Mouse (Mus musculus) adrenal gland, adult (tissue): ENCODE results near the gene Cd151.

ENCODE experiments used
- DNase-seq, 2 experiments: peaks; one replicate each; pipeline ENCODE4 v3.0.0; 2022 to 2023; ENCODE audit warnings: low spot score in 1 of 2; ENCODE audit not compliant: inconsistent age in 2 of 2

Gene Cd151

DNA sequence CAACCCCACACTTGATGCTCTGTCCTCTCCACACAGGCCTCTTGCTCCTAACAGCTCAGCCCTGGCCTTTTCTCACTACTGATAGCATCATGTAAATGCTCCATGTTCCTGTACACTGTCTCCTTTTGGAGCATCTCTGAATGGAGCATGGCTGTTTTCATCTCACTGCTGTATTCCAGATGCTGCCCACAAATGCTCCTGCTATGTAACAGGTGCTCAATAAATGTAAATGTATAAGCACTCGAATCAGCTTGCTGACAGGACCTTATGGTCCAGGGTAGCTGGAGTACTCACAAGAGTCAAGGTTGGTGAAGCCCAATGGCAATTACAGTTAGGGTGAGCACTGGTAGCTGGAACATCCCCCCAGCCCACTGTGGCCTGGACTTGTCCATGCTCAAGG lies 4.0 kb downstream of the Cd151 start:
- DNase-seq: peak in 1 of 2 experiments; percentile 51

DNA sequence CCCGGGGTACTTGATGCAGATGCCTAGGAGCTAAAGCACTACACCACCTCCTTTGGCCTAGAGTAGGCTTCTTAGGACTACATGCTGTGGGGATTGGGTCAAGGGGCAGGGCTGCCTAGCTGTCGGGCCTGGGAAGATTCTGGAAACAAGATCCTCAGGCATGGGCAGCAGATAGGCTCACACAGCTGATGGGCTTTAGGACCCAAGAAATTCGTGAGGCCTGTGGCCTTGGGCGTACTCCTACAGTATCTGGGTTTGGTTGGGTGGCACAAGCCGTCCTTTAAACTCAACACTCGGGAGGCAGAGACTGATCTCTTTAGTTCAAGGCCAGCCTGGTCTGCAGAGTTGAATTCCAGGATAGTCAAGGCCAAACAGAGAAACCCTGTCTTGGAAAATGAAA lies 5.0 kb downstream of the Cd151 start:
- peak; percentile 79 to 80 for DNase-seq

DNA sequence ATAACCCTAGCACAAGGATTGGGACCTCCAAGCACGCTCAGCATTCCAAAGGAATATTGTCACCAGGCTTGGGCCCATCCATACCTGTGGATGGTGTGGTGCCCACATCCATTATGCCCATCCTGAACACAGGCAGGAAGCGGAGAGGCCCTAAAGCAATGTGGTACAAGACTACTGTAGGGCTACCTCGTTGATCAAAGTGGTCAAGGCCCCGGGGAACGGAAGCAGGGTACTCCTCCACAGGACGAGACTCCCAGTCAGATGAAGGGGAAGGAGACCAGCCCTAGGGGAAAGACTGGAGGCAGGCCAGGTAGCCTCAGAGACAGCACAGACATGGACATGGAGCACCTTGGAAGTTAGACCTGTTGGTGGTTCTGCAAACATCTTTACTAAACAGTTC lies 5.6 kb downstream of the Cd151 start:
- peak in 1 of 2 experiments; percentile 64 for DNase-seq

DNA sequence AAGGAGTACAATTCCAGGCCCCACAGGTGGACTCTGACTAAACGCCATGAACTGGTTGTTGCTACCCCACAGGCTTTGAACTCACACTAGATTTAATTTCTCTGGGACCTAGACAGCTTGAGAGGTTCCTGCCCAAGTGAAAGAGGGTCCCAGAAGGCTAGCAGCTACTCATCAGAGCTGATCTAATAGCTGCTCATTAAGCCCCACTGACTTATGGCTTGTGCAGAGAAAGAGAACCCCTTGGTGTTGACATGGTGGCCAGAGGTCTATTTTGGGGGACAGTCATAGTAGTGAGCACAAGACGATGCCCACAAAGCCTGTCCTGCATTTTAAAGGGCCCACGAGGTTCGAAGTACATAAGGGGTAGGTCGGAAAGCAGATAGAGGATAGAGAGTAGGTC lies 7.0 kb downstream of the Cd151 start:
- no peak for DNase-seq

DNA sequence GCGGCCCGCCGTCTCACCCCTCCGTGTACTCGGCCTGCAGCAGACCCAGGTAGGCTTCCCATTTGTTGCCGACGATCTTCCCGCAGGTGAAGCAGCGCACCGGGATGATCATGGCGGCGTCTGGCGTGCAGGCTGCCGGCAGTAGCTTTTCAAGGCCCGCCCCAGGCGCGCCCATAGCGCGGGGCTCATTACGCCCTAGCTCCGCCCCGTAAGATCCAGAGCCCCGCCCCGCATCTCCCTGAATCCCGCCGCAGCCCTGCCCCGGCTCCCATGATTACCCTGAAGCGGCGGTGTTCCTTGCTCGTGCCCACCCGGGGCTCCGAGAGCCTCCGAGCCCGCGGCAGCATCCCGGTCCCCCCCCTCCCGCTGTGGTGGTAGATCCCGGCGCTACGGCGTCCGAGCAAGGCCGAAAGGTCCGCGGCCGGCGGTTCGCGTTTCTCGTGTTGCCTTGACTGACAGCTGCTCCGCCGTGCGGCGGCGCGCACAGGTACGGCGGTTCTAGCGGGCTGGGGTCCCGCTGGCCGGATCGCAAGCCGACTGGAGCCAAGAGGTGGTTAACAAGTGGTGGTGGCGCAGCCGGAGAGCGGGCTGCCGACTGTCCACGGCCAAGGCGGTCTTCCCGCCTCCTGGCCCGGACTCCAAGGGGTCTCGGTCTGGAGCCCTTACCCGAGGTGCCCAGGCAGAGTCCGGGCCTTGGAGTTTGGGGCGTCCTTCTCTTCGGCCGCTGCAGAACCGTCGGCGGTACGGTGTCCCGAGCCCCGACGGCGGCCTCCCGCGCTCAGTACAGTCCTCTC lies 8.0 kb downstream of the Cd151 start, which contains the start of the genes Polr2l and Tspan4:
TSS of gene Polr2l (minus strand) at position 122 of the 794 bp plus-strand sequence.
TSS of gene Tspan4 (plus strand) at position 230 of the 794 bp plus-strand sequence.
- peak; percentile 92 to 96 for DNase-seq

DNA sequence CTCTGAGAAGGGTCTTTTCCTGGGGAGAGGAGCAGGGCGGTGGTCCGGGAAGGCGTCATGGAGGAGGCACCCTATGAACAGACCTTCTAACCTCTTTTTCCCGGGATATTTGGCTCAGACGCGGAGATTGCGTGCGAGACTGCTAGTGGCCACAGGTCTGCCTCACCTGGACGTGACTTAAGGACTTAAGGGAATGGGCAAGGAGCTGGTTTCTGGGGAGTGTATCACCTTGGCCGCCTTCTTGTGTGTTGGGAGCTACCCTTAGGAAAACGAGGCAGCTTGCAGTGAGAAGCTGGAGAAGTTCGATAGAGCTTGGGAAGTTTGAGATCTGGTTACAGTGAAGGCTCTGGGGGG lies 8.6 kb downstream of the Cd151 start:
- no peak for DNase-seq

DNA sequence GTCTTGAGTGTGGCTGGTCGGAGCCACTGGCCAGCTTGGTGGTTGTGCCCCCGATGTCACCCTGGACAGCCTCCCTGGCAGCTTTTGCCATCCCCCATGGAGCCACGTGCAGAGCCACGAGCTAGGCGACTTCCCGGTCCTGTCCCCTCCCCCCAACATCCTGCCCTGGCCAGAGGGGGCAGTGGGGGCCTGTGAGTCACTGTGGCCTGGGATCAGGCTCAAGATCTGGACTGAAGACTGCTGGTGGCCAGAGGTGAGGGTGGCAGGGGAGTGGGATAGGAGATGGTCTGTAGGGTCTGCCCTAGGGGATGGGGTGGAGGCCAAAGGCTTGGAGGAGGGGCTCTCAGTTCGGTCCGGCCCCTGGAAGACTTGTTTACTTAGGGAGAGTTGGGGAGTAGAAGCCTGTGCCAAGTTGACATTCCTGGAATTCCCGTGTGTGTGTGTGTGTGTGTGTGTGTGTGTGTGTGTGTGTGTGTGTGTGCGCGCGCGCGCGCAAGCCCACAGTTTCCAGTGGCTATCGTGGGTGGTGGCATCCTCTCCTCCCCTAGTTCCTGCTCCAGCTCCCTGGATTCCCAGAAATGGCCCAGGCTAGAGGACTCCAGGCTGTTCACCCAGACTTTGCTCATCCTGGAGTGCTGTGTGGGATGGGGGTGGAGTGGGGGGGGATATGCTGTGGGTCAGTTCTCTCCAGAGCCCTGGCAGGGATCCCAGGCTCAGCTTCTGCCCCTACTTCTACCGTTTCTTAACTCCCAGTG lies 9.2 kb downstream of the Cd151 start:
- peak; percentile 96 to 98 for DNase-seq

DNA sequence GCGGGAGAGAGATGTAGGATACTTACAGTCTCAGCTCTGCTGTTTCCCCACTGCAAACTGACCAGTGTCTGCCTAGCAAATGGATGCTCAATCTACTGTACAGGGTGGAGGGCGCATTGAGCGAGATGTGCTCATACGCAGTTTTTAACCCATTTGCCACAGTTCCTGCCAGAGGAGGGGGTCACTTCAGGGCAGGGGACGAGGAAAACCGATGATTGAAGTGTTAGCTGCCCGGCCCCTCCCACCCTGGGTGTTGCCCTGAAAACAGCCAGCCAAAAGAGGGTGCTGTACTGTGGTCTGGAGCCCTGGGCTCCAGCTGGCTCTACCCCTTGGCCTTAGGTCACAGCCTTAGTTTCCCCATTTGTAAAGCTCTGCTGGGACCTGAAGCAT lies 9.8 kb downstream of the Cd151 start:
- DNase-seq: peak; percentile 62 to 85

DNA sequence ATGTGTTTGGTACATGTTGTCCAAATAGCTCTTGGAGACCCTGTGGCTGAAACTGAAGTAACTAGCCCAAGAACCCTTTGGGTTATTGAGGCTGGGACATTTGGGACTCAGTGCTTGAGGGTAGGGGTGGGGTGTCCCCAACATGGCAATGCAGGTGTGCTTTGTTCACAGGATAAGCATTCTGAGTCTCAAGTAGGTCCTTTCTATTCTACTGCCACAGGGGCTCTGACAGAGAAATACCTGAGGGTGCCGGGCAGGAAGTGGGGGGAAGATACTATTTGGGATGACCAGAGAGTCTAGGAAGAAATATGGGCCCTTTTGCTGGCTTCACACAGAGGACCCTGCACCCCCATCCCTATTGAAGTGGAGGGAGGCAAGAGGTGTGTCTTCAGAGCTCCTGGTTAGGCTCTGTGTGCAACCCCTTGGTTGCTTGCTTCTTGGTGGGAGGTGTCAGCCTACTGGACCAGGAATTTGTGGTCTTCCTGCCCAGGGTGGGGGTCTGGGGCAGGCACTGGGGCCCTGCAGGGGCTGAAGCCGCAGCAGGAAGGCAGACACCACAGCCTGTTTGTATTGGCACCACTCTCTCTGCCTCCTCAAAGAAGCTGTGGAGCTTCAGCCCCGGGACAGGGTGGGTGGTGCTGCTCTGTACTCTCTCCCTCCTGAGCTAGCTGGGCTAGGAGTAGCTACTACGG lies 10.5 kb downstream of the Cd151 start:
- no peak for DNase-seq

DNA sequence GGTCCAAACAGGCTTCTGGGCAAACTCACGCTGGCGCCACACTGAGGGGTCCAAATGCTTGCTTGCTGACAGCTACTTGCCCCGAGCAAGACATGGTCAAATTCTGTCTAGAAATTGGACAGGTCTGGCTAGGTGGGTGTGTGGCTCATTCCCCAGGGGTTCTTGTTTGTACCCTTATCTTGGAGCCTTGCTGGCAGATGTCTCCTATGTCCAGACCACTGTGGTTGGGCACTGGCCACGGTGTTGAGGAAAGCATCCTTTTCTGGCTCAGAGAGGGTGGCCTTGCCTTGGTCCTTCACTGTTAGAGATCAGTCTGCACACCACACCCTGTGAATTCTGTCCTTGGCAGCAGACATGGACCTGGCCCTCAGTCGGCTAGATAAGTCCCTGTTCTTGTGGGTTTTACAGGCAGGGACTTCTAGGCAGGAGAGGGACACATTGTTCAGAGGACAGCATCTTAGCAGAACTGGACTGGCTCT lies 11.1 kb downstream of the Cd151 start:
- DNase-seq: peak; percentile 78 to 82

DNA sequence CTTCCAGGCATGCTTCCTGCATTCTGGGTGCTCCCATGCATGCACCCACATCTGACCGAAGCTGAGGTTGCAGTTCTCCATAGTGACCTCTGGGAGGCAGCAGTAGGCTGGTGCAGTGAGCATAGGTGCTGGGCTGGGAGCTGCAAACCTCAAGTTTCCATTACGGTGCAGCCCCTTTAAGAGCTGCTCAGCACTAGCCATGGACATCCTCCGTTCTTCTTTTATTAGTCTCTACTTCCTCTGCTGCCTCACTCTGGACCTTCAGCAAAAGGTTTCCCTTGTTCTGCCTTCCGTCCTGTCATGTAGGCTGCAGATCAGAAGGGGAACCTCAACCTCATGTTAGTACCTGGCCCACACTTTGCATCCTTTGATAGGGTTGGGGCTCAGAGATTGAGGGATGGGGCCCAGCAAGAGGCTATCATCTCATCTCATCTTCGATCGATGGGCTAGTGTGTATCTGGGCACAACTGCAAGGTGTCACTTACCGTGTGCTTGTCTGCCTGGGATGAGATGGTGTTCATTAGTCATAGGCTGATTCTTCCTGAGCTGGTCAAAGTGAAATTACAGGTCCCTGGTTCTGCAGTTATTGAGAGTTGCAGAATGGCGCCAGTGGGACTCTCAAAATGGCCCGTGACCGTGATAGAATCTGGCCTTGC lies 13.8 kb downstream of the Cd151 start:
- DNase-seq: peak; percentile 73 to 91

DNA sequence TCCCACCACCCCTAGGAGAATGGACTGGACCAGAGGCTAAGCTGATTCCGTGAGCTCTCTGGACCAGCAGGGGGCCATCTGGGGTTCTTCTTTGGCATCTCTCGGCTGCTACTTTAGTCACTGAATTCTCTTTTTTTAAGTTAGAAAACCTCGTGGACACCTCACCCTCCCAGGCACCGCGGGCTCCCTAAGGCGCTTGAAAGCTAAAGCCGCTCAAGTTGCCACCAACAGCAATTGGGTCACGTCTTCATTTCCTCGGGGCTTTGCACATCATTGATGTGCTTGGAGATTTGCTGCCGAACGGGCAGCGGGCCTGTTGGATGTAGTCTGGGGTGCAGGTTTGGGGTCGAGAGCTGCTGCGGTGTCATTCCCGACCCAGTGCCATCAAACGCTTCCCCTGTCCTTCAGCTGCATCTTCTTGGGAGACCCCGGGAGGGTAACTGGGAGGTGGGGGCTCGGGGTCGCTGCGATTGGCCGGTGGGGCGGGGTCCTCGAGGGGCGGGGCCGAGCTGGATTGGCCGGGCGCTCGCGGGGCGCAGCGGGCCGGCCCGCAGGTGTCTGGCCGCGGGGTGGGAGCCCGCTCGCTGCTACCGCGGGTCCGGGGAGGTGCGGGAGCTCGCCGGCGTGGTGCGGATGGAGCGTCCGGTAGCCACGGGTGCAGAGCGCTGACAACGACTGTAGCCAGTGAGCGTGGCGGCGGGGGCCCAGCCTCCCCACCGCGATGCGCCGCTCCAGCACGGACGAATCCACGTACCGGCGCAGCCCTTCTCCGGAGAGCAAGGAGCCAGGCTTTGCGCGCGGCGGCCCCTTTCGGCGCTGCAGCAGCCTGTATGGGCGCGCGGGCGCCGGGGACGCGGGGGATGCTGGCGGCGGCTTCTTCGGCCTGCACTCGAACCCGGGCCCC lies 14.6 kb downstream of the Cd151 start:
- peak; percentile 60 to 85 for DNase-seq

DNA sequence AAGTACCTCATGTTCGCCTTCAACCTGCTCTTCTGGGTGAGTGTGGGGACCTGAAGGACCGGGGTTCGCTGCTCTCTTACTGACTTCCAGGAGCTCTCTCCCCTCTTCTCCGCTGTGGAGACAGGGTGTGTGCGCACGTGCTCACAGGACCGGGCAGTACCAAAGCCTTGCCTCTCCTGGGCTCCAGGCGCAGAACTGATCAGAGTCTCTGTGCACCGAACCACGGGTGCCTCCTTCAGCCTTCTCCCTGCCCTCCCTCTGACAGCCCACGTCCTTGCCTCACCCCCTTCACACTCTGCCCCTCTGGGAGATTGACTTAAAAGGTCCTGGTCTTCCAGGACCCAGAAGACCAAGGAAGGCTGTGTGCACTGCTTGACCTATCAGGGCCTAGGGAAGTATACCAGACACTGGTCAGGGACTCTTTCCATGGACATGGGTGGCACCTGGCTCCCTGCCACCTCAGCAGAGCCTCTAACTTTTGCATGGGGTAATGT lies 15.4 kb downstream of the Cd151 start:
- no peak for DNase-seq

DNA sequence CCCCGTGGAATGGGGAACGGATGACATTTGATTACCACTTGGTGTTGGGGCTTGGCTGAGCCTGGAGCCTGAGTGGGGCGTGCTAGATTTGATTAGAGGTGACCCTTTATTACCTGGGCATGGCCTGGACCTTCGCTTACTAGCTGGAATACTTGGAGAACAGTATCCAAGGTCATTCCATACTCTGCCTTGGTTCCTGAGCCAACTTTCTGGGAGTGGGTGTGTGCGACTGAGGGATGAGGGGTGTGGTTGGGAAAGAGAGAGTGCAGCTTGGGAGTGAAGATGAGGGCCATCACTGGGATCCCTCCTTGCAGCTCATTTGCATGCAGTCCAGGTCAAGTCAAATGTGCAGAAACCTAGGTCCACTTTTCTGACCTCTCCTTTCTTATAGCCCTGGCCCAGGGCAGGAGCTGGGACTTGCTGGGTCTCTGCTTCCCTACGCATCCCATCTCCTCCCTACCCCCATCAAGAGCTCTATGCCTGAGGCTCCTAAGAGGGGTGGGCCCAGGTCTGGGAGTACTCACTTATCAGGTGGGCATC lies 16.0 kb downstream of the Cd151 start:
- DNase-seq: no peak

DNA sequence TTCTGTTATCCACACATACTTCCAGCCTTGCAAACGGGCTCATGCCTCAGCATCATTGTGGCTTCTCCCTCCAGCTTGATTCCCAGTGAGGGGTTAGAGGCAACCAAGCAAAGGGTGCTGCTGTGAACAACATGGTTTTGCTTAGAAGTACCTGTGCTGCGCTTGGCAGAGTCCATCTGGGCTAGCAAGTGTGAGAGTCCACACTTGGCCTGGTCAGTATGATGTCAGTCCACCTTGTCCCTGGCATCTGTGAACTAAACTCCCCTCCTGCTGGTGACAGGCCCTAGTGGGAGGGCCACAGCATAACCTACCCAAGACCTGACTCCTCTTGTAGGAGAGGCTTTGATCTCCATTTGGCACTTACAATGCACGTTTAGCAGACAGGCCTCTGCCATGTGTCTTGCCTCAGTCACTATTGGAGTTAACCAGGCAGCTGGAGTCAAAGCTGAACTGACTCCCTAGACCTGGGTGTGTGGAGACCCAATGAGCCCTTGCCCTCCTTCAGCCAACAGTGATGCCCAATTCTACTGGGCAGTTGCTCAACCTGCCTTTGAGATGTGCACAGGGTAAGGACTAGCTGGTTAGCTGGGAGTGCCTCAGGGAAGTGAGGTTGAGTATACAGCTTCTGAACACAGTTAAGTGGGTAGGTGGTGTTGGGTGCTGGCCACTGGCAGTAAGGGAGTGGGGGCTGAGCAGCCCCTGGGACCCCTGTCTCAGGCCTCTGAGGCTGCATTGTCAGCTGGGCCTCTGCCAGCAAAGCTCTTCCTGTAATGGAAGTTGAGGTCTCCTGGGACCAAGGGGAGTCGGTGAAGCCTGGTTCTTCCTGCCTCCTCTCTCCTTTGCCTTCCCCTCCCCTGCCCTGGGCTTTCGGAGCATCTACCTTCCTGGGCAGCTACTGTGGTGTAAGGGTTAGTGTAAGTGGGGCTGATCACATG lies 17.3 kb downstream of the Cd151 start:
- no peak for DNase-seq

DNA sequence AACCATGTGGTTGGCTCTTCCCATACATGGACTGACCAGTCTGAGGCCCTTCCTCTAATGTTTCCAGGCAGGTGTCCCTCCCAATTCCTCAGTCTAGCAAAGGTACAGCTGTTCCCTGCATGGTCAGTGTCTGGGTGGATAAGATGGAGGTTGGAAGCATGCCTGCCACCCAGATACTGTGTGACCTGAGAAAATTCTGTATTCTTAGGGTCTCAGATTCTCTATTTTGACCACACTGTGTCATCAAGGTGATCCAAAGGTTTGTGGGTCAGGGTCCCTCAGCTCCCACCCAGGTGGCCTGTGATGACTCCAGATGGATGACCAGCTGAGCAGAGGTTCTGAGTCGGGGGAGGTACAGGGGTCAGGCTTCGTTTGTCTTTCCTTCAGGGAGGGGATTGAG lies 18.0 kb downstream of the Cd151 start:
- no peak for DNase-seq

DNA sequence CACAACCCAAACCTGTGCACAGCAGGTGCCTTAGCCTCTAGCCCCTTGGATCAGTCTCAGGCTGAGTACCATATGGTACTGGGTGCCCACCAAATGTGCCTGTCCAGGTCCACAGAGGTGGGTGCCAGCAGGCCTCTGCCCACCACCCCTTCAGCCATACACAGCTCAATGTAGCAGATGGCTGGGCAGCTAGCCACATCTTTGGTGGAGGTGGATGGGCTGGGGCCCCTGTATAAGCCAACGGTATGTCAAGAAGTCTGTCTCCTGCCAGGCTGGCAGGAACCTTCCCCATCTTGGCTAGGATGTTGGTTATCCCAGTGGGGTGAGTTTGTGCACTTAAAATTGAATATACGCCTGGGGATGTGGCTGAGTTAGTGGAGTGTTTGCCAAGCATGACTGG lies 18.4 kb downstream of the Cd151 start:
- DNase-seq: no peak

DNA sequence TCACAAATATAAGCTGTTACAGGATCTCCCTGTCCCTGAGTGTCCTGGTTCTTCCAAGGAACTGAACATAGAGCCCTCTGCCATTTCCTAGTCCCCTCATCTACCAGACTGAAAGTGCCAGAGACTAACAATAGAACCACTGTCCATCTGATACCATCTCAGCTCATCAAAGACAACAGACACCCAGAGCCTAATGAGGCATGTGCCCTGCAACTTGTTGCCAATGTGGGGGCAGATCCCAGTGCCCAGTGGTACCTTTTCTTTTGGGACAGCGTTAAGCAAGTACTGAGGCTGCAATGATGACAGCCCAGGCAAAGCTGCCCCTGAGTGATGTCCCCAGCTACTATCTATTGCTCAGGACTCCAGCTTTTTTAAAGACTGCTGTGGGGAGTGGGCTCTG lies 19.0 kb downstream of the Cd151 start:
- no peak for DNase-seq

DNA sequence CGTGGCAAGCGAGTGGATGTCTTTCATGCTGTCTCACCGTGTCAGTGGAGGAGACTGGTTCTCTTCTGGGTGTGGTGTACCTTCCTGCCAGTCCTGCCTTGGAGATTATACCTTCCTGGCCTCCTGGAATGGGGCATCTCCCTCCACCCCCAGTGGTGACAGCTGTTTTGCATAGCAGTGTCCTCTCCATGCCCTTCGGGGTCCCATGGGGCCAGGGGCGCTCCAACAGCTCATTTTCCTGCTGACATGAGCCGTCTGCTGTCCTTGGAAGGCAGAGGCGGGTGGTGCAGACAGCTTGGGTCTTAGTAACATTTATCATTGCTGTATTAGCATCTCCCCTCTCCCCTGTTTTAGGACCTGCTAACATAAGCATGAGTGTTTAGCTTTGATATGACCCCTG lies 19.9 kb downstream of the Cd151 start:
- no peak for DNase-seq
